In genomic region chr8:127392700-127393099, GRCm38 (mm10) we compare ENCODE assay signal across 28 mouse cellular contexts.
"Had no signal": no experiment of that assay in that cellular context is flagged by ENCODE, and none has a peak within 500 bp of the region (broad histone marks: within the 10 kb centered on the region; RNA-seq: fewer than 3 reads in every experiment).

No protein-coding gene starts in this region.

- H3K4me2 ChIP-seq: embryonic facial prominence, embryonic 12.5 days; embryonic facial prominence, embryonic 13.5 days; embryonic facial prominence, embryonic 15.5 days; forebrain, embryonic 12.5 days; forebrain, embryonic 13.5 days; forebrain, embryonic 15.5 days had no signal

- ATAC-seq: forebrain, embryonic 13.5 days; forebrain, embryonic 14.5 days; forebrain, embryonic 15.5 days; forebrain, embryonic 16.5 days; forebrain, postnatal 0 days had no signal

- H3K27ac ChIP-seq: embryonic facial prominence, embryonic 10.5 days; embryonic facial prominence, embryonic 12.5 days; embryonic facial prominence, embryonic 13.5 days; embryonic facial prominence, embryonic 15.5 days; forebrain, embryonic 10.5 days; forebrain, embryonic 12.5 days; forebrain, embryonic 13.5 days; forebrain, embryonic 15.5 days; gastrocnemius, adult 2 months; heart, adult 2 months had no signal

- H3K9me3 ChIP-seq: embryonic facial prominence, embryonic 12.5 days; embryonic facial prominence, embryonic 15.5 days; forebrain, embryonic 13.5 days; forebrain, embryonic 15.5 days had no signal

- H3K27me3 ChIP-seq: embryonic facial prominence, embryonic 12.5 days; embryonic facial prominence, embryonic 13.5 days; embryonic facial prominence, embryonic 15.5 days; forebrain, embryonic 12.5 days; forebrain, embryonic 13.5 days; forebrain, embryonic 15.5 days had no signal

- DNase-seq: cerebellum, adult 2 months; cerebellum, adult 8-10 months; cerebellum, adult 9-10 months; cerebellum, adult 9-11 months; cerebellum, postnatal 10 days; cerebellum, postnatal 14 days; cerebellum, postnatal 25 days; cerebellum, postnatal 36 days; embryo, embryonic 11 days; forebrain, postnatal 0 days; gastrocnemius, adult 2 months; gastrocnemius, postnatal 10 days; gastrocnemius, postnatal 14 days; gastrocnemius, postnatal 25 days; gastrocnemius, postnatal 36 days; heart, adult 18-20 months; heart, adult 2 months had no signal

- H3K4me1 ChIP-seq: embryonic facial prominence, embryonic 10.5 days; embryonic facial prominence, embryonic 12.5 days; embryonic facial prominence, embryonic 13.5 days; embryonic facial prominence, embryonic 15.5 days; forebrain, embryonic 13.5 days had no signal

- H3K9ac ChIP-seq: embryonic facial prominence, embryonic 12.5 days; embryonic facial prominence, embryonic 13.5 days; embryonic facial prominence, embryonic 15.5 days; forebrain, embryonic 12.5 days; forebrain, embryonic 13.5 days; forebrain, embryonic 15.5 days; forebrain, postnatal 0 days had no signal

- H3K4me3 ChIP-seq: embryonic facial prominence, embryonic 10.5 days; embryonic facial prominence, embryonic 12.5 days; embryonic facial prominence, embryonic 13.5 days; embryonic facial prominence, embryonic 15.5 days; erythroblast, embryonic 14.5 days; forebrain, embryonic 10.5 days; forebrain, embryonic 12.5 days; forebrain, embryonic 13.5 days; forebrain, embryonic 15.5 days; gastrocnemius, adult 2 months; heart, adult 2 months had no signal
